Mouse (Mus musculus) limb, embryonic 13.5 days (tissue): Measurements from ENCODE around the gene Son. TPM values are rescaled to one million over a fixed set of nuclear protein-coding genes. Genes with fewer than 3 reads are reported as not detected.

Source experiments
- ATAC-seq: fragments of 200-750 bp; cut with Nextera tagmentation; 2 replicates; pipeline ENCODE4 v1.8.0; 2017; ENCODE audit warnings: low read depth, moderate number of reproducible peaks, moderate TSS enrichment; ENCODE audit not compliant: low FRiP score
- H3K27ac ChIP-seq: fragments of 300-500 bp; sonication (generic); 2 replicates; pipeline ENCODE4 v1.5.1; 2015; ENCODE audit warnings: inconsistent platforms, mild to moderate bottlenecking, moderate library complexity
- H3K27me3 ChIP-seq: fragments of 300-500 bp; sonication (generic); 2 replicates; pipeline ENCODE4 v1.6.1; 2015; ENCODE audit warnings: mild to moderate bottlenecking, inconsistent platforms
- H3K36me3 ChIP-seq: fragments of 300-500 bp; sonication (generic); 2 replicates; pipeline ENCODE4 v1.6.1; 2015; ENCODE audit warnings: inconsistent platforms, mild to moderate bottlenecking, moderate library complexity
- H3K4me1 ChIP-seq: fragments of 300-500 bp; sonication (generic); 2 replicates; pipeline ENCODE4 v1.6.1; 2015; ENCODE audit warnings: inconsistent platforms
- H3K4me2 ChIP-seq: fragments of 300-500 bp; sonication (generic); replicated peaks from 2 replicates; pipeline ENCODE4 v1.6.1; 2015; ENCODE audit warnings: inconsistent platforms, mild to moderate bottlenecking, moderate library complexity
- H3K4me3 ChIP-seq: fragments of 300-500 bp; sonication (generic); 2 replicates; pipeline ENCODE4 v1.5.1; 2015; ENCODE audit warnings: moderate library complexity, mild to moderate bottlenecking, inconsistent platforms
- H3K9ac ChIP-seq: fragments of 300-500 bp; sonication (generic); 2 replicates; pipeline ENCODE4 v1.6.1; 2015; ENCODE audit warnings: mild to moderate bottlenecking, inconsistent platforms
- H3K9me3 ChIP-seq: fragments of 300-500 bp; sonication (generic); 2 replicates; pipeline ENCODE4 v1.6.1; 2016; ENCODE audit warnings: inconsistent platforms
- WGBS: fragments of 180-500 bp; shearing (Covaris S2); methylation state at CpG from one replicate; pipeline ENCODE4 v1.1.7; 2015; 5-methylcytosine and 5-hydroxymethylcytosine counted together
- polyA plus RNA-seq: library from polyadenylated mRNA; unstranded; fragments of >200 nt; fragmentation: Nextera tagmentation; extraction: Ambion mirVana; gene quantifications from 2 replicates; pipeline ENCODE4 v1.2.1, GENCODE M21; 2015

The Son gene
- 154 and 161 TPM in 2 replicates for polyA plus RNA-seq

GRCm38 (mm10) chr16:91647461-91648219 lies at the start of gene Son:
Gene Son, plus strand, starts transcription at chr16:91647506.
- no peaks in the 10 kb centered on the region for H3K9me3 ChIP-seq
- H3K9ac ChIP-seq: peak within 1 kb of the TSS; percentile 89
- H3K4me2 ChIP-seq: peak within 1 kb of the TSS; percentile 87
- H3K27ac ChIP-seq: peak within 1 kb of the TSS; percentile 98
- no peaks in the 10 kb centered on the region for H3K27me3 ChIP-seq
- ATAC-seq: peak; percentile 96
- H3K4me1 ChIP-seq: peaks cover 18% of the 10 kb centered on the region
- H3K4me3 ChIP-seq: peak within 1 kb of the TSS; percentile 75
- H3K36me3 ChIP-seq: peaks cover 19% of the 10 kb centered on the region
- WGBS: under 1% methylated on average over 69 of the region's 70 CpGs

GRCm38 (mm10) chr16:91597672-91598010 lies 49.7 kb upstream of the Son start, which contains the start of gene Tmem50b:
Gene Tmem50b, minus strand, starts transcription at chr16:91597800.
- H3K36me3 ChIP-seq: no peaks in the 10 kb centered on the region
- no peak within 1 kb of the TSS for H3K27ac ChIP-seq
- 0% methylated on average over 33 of the region's 34 CpGs for WGBS
- ATAC-seq: peak; percentile 99
- peaks cover 15% of the 10 kb centered on the region for H3K27me3 ChIP-seq
- H3K9ac ChIP-seq: peak within 1 kb of the TSS; percentile 81
- H3K4me3 ChIP-seq: peak within 1 kb of the TSS; percentile 81
- H3K4me1 ChIP-seq: peaks cover 12% of the 10 kb centered on the region
- peak within 1 kb of the TSS; percentile 93 for H3K4me2 ChIP-seq
- no peaks in the 10 kb centered on the region for H3K9me3 ChIP-seq

- H3K36me3 ChIP-seq: no peaks in the 10 kb centered on the region
- H3K9ac ChIP-seq: no peak overlapping the region
- no peak for ATAC-seq
- H3K4me3 ChIP-seq: no peak overlapping the region
- peaks cover 12% of the 10 kb centered on the region for H3K4me1 ChIP-seq
- no peaks in the 10 kb centered on the region for H3K9me3 ChIP-seq
- H3K27ac ChIP-seq: no peak overlapping the region
- peaks cover 15% of the 10 kb centered on the region for H3K27me3 ChIP-seq
- no peak overlapping the region for H3K4me2 ChIP-seq
Observed at GRCm38 (mm10) chr16:91599242-91599641, 48.1 kb upstream of the Son start.

GRCm38 (mm10) chr16:91601081-91601480 lies 46.2 kb upstream of the Son start:
- H3K4me3 ChIP-seq: no peak overlapping the region
- H3K9me3 ChIP-seq: no peaks in the 10 kb centered on the region
- H3K27me3 ChIP-seq: peaks cover 10% of the 10 kb centered on the region
- H3K4me2 ChIP-seq: no peak overlapping the region
- peaks cover 12% of the 10 kb centered on the region for H3K4me1 ChIP-seq
- H3K36me3 ChIP-seq: no peaks in the 10 kb centered on the region
- no peak overlapping the region for H3K27ac ChIP-seq
- 37% methylated on average over 4 of the region's 4 CpGs for WGBS
- ATAC-seq: no peak
- H3K9ac ChIP-seq: no peak overlapping the region

- Histone ChIP-seq H3K36me3 (no peaks in the 10 kb centered on the region), H3K9ac (no peak overlapping the region), H3K4me3 (no peak overlapping the region), H3K4me1 (peaks cover 8% of the 10 kb centered on the region), H3K9me3 (no peaks in the 10 kb centered on the region), H3K4me2 (no peak overlapping the region), H3K27ac (no peak overlapping the region), H3K27me3 (peaks cover 10% of the 10 kb centered on the region)
- no peak for ATAC-seq
- WGBS: 28% methylated on average over 9 of the region's 9 CpGs
Observed at GRCm38 (mm10) chr16:91601693-91602092, 45.6 kb upstream of the Son start.

GRCm38 (mm10) chr16:91605156-91605555 lies 42.1 kb upstream of the Son start:
- Histone ChIP-seq H3K4me3 (no peak overlapping the region), H3K27me3 (no peaks in the 10 kb centered on the region), H3K27ac (no peak overlapping the region), H3K4me2 (no peak overlapping the region), H3K9ac (no peak overlapping the region), H3K4me1 (peaks cover 6% of the 10 kb centered on the region; the same call in 1 of the 2 replicates), H3K9me3 (no peaks in the 10 kb centered on the region), H3K36me3 (no peaks in the 10 kb centered on the region)
- ATAC-seq: no peak
- 57% methylated on average over 6 of the region's 6 CpGs for WGBS

- no peak overlapping the region for H3K4me3 ChIP-seq
- H3K4me2 ChIP-seq: no peak overlapping the region
- no peaks in the 10 kb centered on the region for H3K27me3 ChIP-seq
- no peaks in the 10 kb centered on the region for H3K9me3 ChIP-seq
- no peak overlapping the region for H3K27ac ChIP-seq
- H3K4me1 ChIP-seq: no peaks in the 10 kb centered on the region
- 89% methylated on average over 8 of the region's 8 CpGs for WGBS
- H3K36me3 ChIP-seq: no peaks in the 10 kb centered on the region
- no peak overlapping the region for H3K9ac ChIP-seq
- ATAC-seq: no peak
Observed at GRCm38 (mm10) chr16:91606958-91607357, 40.3 kb upstream of the Son start.

GRCm38 (mm10) chr16:91609501-91610245 lies 37.6 kb upstream of the Son start:
- Histone ChIP-seq H3K4me2 (no peak overlapping the region), H3K4me3 (no peak overlapping the region), H3K27ac (no peak overlapping the region), H3K36me3 (no peaks in the 10 kb centered on the region), H3K27me3 (no peaks in the 10 kb centered on the region), H3K9ac (no peak overlapping the region), H3K9me3 (no peaks in the 10 kb centered on the region), H3K4me1 (no peaks in the 10 kb centered on the region)
- ATAC-seq: no peak
- WGBS: 74% methylated on average over 9 of the region's 9 CpGs

- H3K9me3 ChIP-seq: no peaks in the 10 kb centered on the region
- H3K4me3 ChIP-seq: no peak overlapping the region
- no peak overlapping the region for H3K9ac ChIP-seq
- ATAC-seq: no peak
- no peak overlapping the region for H3K27ac ChIP-seq
- 68% methylated on average over 11 of the region's 11 CpGs for WGBS
- no peak overlapping the region for H3K4me2 ChIP-seq
- H3K4me1 ChIP-seq: no peaks in the 10 kb centered on the region
- H3K36me3 ChIP-seq: no peaks in the 10 kb centered on the region
- H3K27me3 ChIP-seq: no peaks in the 10 kb centered on the region
Observed at GRCm38 (mm10) chr16:91611248-91611647, 36.1 kb upstream of the Son start.

GRCm38 (mm10) chr16:91612525-91612924 lies 34.8 kb upstream of the Son start:
- no peaks in the 10 kb centered on the region for H3K27me3 ChIP-seq
- no peak overlapping the region for H3K4me2 ChIP-seq
- no peaks in the 10 kb centered on the region for H3K4me1 ChIP-seq
- H3K9me3 ChIP-seq: no peaks in the 10 kb centered on the region
- H3K9ac ChIP-seq: no peak overlapping the region
- H3K4me3 ChIP-seq: no peak overlapping the region
- 68% methylated on average over 5 of the region's 5 CpGs for WGBS
- ATAC-seq: no peak
- H3K36me3 ChIP-seq: no peaks in the 10 kb centered on the region
- H3K27ac ChIP-seq: no peak overlapping the region

GRCm38 (mm10) chr16:91614552-91614951 lies 32.8 kb upstream of the Son start:
- no peak for ATAC-seq
- no peaks in the 10 kb centered on the region for H3K9me3 ChIP-seq

More at GRCm38 (mm10) chr16:91614552-91614951, 32.8 kb upstream of the Son start:
- H3K9ac ChIP-seq: no peak overlapping the region
- H3K4me3 ChIP-seq: no peak overlapping the region
- no peaks in the 10 kb centered on the region for H3K27me3 ChIP-seq
- H3K4me2 ChIP-seq: no peak overlapping the region
- H3K4me1 ChIP-seq: peaks cover 5% of the 10 kb centered on the region; the same call in 1 of the 2 replicates
- no peak overlapping the region for H3K27ac ChIP-seq
- no peaks in the 10 kb centered on the region for H3K36me3 ChIP-seq
- 81% methylated on average over 6 of the region's 6 CpGs for WGBS
